Mouse (Mus musculus): ENCODE measurements around the gene Ano1. TPM values are rescaled to one million over a fixed set of nuclear protein-coding genes. Genes with fewer than 3 reads are reported as not detected.

Ano1 gene
- polyA plus RNA-seq (2014; fragmentation: Nextera tagmentation; extraction: Ambion mirVana): 3.7 and 5.3 TPM in 2 replicates

DNA sequence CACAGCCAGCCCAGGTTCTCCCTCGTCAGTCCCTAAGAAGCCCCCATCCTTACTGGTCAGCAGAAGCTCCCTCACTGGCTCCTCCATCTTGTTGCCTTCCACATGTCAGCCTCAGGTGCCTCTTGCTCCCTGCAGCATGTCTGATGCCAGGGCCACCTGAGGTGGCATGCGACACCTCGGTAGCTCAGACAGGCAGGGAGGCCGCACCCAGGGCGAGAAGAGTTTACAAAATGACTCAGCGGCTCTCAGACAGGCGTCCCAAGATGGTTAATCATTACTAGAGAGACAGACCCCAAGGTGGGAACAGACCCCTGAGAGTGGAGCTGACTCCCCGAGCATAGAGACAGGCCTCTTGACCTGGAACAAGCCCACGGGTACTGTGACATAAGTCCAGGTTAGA is at the start of gene Ano1:
Ano1 (minus strand) TSS at position 142 of the 400 bp plus-strand sequence.
- Histone ChIP-seq H3K4me1 (ENCODE audit: control insufficient read depth, insufficient read depth, low read length) (no peaks in the 10 kb centered on the region), H3K27me3 (ENCODE audit: control insufficient read depth, insufficient read depth, low read length) (no peaks in the 10 kb centered on the region), H3K9ac (replicated peaks; ENCODE audit: low read depth, low read length) (no peak within 1 kb of the TSS), H3K4me2 (ENCODE audit: low read depth, low read length) (no peak within 1 kb of the TSS), H3K27ac (ENCODE audit: low read depth, low read length) (no peak within 1 kb of the TSS), H3K36me3 (ENCODE audit: control insufficient read depth, insufficient read depth, low read length) (no peaks in the 10 kb centered on the region), H3K4me3 (ENCODE audit: low read depth, low read length) (no peak within 1 kb of the TSS), H3K9me3 (ENCODE audit: control insufficient read depth, low read length) (no peaks in the 10 kb centered on the region)
- no peak for ATAC-seq (ENCODE audit: low read depth)
- WGBS: 81% methylated on average over 9 of the region's 9 CpGs

- ATAC-seq (ENCODE audit: low read depth): peak; percentile 72; the same call in 1 of the 2 replicates
- Histone ChIP-seq H3K27me3 (ENCODE audit: control insufficient read depth, insufficient read depth, low read length) (no peaks in the 10 kb centered on the region), H3K9ac (replicated peaks; ENCODE audit: low read depth, low read length) (no peak overlapping the region), H3K27ac (ENCODE audit: low read depth, low read length) (no peak overlapping the region), H3K36me3 (ENCODE audit: control insufficient read depth, insufficient read depth, low read length) (no peaks in the 10 kb centered on the region), H3K4me3 (ENCODE audit: low read depth, low read length) (no peak overlapping the region), H3K4me1 (ENCODE audit: control insufficient read depth, insufficient read depth, low read length) (no peaks in the 10 kb centered on the region), H3K4me2 (ENCODE audit: low read depth, low read length) (no peak overlapping the region), H3K9me3 (ENCODE audit: control insufficient read depth, low read length) (no peaks in the 10 kb centered on the region)
- 50% methylated on average over 1 of the region's 1 CpGs for WGBS
Measured at GRCm38 (mm10) chr7:144798471-144798870, 46.7 kb upstream of the Ano1 start.

- H3K27me3 ChIP-seq (ENCODE audit: control insufficient read depth, insufficient read depth, low read length): no peaks in the 10 kb centered on the region
- 0 out of 2 replicates have a peak overlapping the region, but pooled peaks have one; percentile 22 for H3K27ac ChIP-seq (ENCODE audit: low read depth, low read length)
- H3K36me3 ChIP-seq (ENCODE audit: control insufficient read depth, insufficient read depth, low read length): no peaks in the 10 kb centered on the region
- H3K4me3 ChIP-seq (ENCODE audit: low read depth, low read length): no peak overlapping the region
- WGBS: 40% methylated on average over 17 of the region's 17 CpGs
- H3K4me1 ChIP-seq (ENCODE audit: control insufficient read depth, insufficient read depth, low read length): no peaks in the 10 kb centered on the region
- no peaks in the 10 kb centered on the region for H3K9me3 ChIP-seq (ENCODE audit: control insufficient read depth, low read length)
- H3K9ac ChIP-seq (replicated peaks; ENCODE audit: low read depth, low read length): no peak overlapping the region
- ATAC-seq (ENCODE audit: low read depth): 0 out of 2 replicates have a peak, but pooled peaks have one; percentile 9
- no peak overlapping the region for H3K4me2 ChIP-seq (ENCODE audit: low read depth, low read length)
Measured at GRCm38 (mm10) chr7:144796986-144797735, 45.4 kb upstream of the Ano1 start.

GRCm38 (mm10) chr7:144795976-144796474 is 44.3 kb upstream of the Ano1 start:
- Histone ChIP-seq H3K27ac (ENCODE audit: low read depth, low read length) (no peak overlapping the region), H3K9me3 (ENCODE audit: control insufficient read depth, low read length) (no peaks in the 10 kb centered on the region), H3K4me3 (ENCODE audit: low read depth, low read length) (no peak overlapping the region), H3K36me3 (ENCODE audit: control insufficient read depth, insufficient read depth, low read length) (no peaks in the 10 kb centered on the region), H3K4me2 (ENCODE audit: low read depth, low read length) (no peak overlapping the region), H3K4me1 (ENCODE audit: control insufficient read depth, insufficient read depth, low read length) (no peaks in the 10 kb centered on the region), H3K27me3 (ENCODE audit: control insufficient read depth, insufficient read depth, low read length) (no peaks in the 10 kb centered on the region), H3K9ac (replicated peaks; ENCODE audit: low read depth, low read length) (no peak overlapping the region)
- 81% methylated on average over 9 of the region's 9 CpGs for WGBS
- ATAC-seq (ENCODE audit: low read depth): no peak

DNA sequence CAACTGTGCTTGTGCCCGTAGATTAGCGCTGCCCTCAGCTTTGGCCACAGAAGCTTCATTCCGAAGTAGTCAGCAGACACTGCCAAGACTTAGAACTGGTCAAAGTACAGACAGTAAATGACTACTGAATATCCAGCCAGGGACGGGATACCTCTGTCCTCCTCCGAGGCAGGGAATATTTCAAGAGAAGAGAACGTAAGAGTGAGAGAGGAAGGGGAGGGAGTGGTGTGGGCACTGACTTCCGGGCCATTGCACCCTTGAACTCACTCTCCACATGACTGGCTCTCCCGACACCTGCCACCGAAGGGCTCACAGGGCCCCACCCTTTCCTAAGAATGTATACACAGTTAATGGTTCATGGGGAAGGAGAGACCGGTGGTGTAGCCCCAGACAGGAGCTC is 41.5 kb upstream of the Ano1 start:
- WGBS: 86% methylated on average over 10 of the region's 10 CpGs

GRCm38 (mm10) chr7:144791426-144791825 is 39.7 kb upstream of the Ano1 start:
- H3K9me3 ChIP-seq (ENCODE audit: control insufficient read depth, low read length): no peaks in the 10 kb centered on the region
- no peak overlapping the region for H3K27ac ChIP-seq (ENCODE audit: low read depth, low read length)
- H3K4me1 ChIP-seq (ENCODE audit: control insufficient read depth, insufficient read depth, low read length): no peaks in the 10 kb centered on the region
- no peak overlapping the region for H3K9ac ChIP-seq (replicated peaks; ENCODE audit: low read depth, low read length)
- 89% methylated on average over 7 of the region's 7 CpGs for WGBS
- no peaks in the 10 kb centered on the region for H3K27me3 ChIP-seq (ENCODE audit: control insufficient read depth, insufficient read depth, low read length)
- no peak overlapping the region for H3K4me2 ChIP-seq (ENCODE audit: low read depth, low read length)
- ATAC-seq (ENCODE audit: low read depth): no peak
- no peak overlapping the region for H3K4me3 ChIP-seq (ENCODE audit: low read depth, low read length)
- H3K36me3 ChIP-seq (ENCODE audit: control insufficient read depth, insufficient read depth, low read length): no peaks in the 10 kb centered on the region

More for the DNA sequence above, 41.5 kb upstream of the Ano1 start:
- Histone ChIP-seq H3K4me1 (ENCODE audit: control insufficient read depth, insufficient read depth, low read length) (no peaks in the 10 kb centered on the region), H3K27me3 (ENCODE audit: control insufficient read depth, insufficient read depth, low read length) (no peaks in the 10 kb centered on the region), H3K9me3 (ENCODE audit: control insufficient read depth, low read length) (no peaks in the 10 kb centered on the region), H3K9ac (replicated peaks; ENCODE audit: low read depth, low read length) (no peak overlapping the region), H3K4me2 (ENCODE audit: low read depth, low read length) (no peak overlapping the region), H3K27ac (ENCODE audit: low read depth, low read length) (no peak overlapping the region), H3K36me3 (ENCODE audit: control insufficient read depth, insufficient read depth, low read length) (no peaks in the 10 kb centered on the region), H3K4me3 (ENCODE audit: low read depth, low read length) (no peak overlapping the region)
- ATAC-seq (ENCODE audit: low read depth): no peak

GRCm38 (mm10) chr7:144789601-144790556 is 38.1 kb upstream of the Ano1 start:
- Histone ChIP-seq H3K9ac (replicated peaks; ENCODE audit: low read depth, low read length) (no peak overlapping the region), H3K4me2 (ENCODE audit: low read depth, low read length) (peak overlapping the region; percentile 46), H3K9me3 (ENCODE audit: control insufficient read depth, low read length) (no peaks in the 10 kb centered on the region), H3K4me3 (ENCODE audit: low read depth, low read length) (peak overlapping the region; percentile 24), H3K27me3 (ENCODE audit: control insufficient read depth, insufficient read depth, low read length) (no peaks in the 10 kb centered on the region), H3K36me3 (ENCODE audit: control insufficient read depth, insufficient read depth, low read length) (no peaks in the 10 kb centered on the region), H3K27ac (ENCODE audit: low read depth, low read length) (no peak overlapping the region), H3K4me1 (ENCODE audit: control insufficient read depth, insufficient read depth, low read length) (no peaks in the 10 kb centered on the region)
- 0 out of 2 replicates have a peak, but pooled peaks have one; percentile 21 for ATAC-seq (ENCODE audit: low read depth)
- 38% methylated on average over 36 of the region's 36 CpGs for WGBS

GRCm38 (mm10) chr7:144788631-144789030 is 36.9 kb upstream of the Ano1 start:
- H3K4me2 ChIP-seq (ENCODE audit: low read depth, low read length): no peak overlapping the region
- WGBS: 63% methylated on average over 4 of the region's 4 CpGs
- H3K27ac ChIP-seq (ENCODE audit: low read depth, low read length): no peak overlapping the region
- ATAC-seq (ENCODE audit: low read depth): no peak
- no peak overlapping the region for H3K4me3 ChIP-seq (ENCODE audit: low read depth, low read length)
- H3K27me3 ChIP-seq (ENCODE audit: control insufficient read depth, insufficient read depth, low read length): no peaks in the 10 kb centered on the region
- H3K36me3 ChIP-seq (ENCODE audit: control insufficient read depth, insufficient read depth, low read length): no peaks in the 10 kb centered on the region
- no peak overlapping the region for H3K9ac ChIP-seq (replicated peaks; ENCODE audit: low read depth, low read length)
- no peaks in the 10 kb centered on the region for H3K4me1 ChIP-seq (ENCODE audit: control insufficient read depth, insufficient read depth, low read length)
- no peaks in the 10 kb centered on the region for H3K9me3 ChIP-seq (ENCODE audit: control insufficient read depth, low read length)

All from neural tube, embryonic 14.5 days (tissue).